Mouse (Mus musculus): ENCODE data around the gene Fbxo24.

- TF ChIP-seq CTCF (IDR thresholded peaks at IDR 0.05; ENCODE audit: low read depth, low read length) = peak; percentile 75
- TF ChIP-seq POLR2A (IDR thresholded peaks at IDR 0.05; ENCODE audit: borderline replicate concordance, low read depth, low read length) = no peak
Observed at GRCm38 (mm10) chr5:137656977-137657376, 28.2 kb upstream of the Fbxo24 start.

All from bone marrow macrophage, adult 2 months (primary cell).